Mouse (Mus musculus) spleen, postnatal 4 days (tissue): ENCODE measurements around the gene Fat3.

ENCODE experiments used
- DNase-seq, 2 experiments: peaks; one replicate each; pipeline ENCODE4 v3.0.0; 2022; ENCODE audit warnings: low spot score in 2 of 2

Fat3 gene

GRCm38 (mm10) chr9:16147735-16148134, 353.4 kb downstream of the Fat3 start:
- no peak for DNase-seq

- no peak for DNase-seq
Measured at GRCm38 (mm10) chr9:16144684-16145083, 356.4 kb downstream of the Fat3 start.

DNA sequence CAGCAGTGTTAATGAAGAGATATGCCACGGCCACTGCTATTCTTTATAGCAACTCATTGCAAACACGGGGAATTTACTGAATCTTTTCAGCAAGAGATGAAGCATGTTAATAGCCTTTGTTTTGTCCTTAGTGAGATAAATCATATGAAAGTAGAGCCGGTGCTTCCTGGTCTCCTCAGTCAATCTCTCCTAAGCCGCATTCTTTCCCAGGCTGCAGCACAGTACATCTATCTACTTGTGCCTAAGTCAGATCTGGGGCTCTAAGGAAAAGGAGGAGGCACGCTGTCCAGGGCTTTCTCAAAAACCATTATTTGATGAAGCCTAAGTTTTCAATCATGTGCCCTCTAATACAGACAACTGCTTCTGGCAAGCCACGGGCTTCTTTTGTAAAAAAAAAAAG, 361.8 kb downstream of the Fat3 start:
- DNase-seq, result no peak

DNA sequence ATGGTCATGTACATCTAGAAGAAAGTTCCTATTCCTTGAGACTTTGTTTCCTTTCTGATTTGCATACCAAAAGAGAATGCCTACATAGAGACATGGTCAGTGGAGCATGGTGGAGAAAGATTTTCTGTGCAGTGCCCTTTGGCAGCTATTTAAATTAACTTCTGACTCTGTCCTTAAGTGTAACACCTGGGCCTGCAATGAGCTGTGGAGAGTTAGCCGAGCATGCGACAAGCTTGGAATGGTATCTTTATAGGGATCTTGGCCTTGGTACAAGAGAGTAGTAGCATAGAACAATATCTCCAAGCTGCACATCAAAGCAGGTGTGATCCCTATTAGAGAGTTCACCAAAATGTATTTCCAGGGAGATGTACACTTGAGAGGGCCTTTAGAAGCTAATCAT, 368.0 kb downstream of the Fat3 start:
- no peak for DNase-seq

DNA sequence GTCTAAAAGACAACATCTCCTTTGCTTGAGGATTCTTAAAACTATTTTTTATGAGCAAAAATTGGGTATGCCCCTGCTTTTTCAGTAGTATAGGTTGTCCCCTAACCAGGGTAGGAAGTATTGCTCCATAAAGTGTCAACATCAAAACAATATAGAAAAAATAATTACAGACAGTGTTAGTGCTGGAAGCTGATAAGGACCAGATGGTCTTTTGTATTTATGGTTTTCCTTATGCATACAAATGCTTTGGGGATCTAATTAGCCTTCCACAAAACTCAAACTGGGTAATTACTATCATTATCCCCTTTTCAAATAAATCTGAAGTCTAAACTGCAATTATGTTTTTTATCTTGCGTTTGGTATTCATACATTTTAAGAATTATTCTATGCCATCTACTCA, 368.5 kb downstream of the Fat3 start:
- DNase-seq, result no peak

- no peak for DNase-seq
Measured at GRCm38 (mm10) chr9:16121756-16122155, 379.3 kb downstream of the Fat3 start.

- no peak for DNase-seq
Measured at GRCm38 (mm10) chr9:16114821-16115485, 386.1 kb downstream of the Fat3 start.

DNA sequence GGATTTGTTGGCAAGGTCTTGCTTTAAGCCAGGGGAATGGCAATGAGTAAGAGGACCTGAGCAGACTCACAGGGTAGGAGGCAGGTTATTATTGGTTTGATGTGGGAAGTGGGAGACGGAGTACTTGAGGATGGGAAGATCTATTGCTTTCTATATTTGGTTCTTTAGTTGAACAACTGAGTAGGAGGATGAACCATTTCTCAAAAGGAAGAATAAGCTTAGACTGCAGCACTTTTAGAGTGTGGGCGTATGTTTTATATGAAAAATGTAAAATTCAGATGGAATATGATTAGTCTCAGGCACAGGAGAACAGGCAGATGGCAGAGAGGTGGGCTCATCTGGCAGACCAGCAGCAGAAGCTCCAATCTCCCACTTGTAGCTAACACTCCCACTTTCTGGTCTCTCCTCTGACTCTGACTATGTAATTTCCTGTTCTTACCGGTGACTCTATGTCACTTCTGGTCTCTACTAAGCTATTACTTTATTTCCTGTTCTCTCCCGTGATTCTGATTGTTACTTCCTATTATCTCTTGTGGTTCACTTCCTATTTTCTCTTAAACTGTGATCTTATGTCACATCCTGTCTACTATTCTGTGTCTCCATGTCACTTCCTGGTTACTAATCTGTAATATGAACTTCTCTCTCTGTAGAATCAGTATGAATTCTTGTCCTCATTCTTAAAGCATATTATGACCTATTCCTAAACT, 387.0 kb downstream of the Fat3 start:
- DNase-seq, result no peak

- no peak for DNase-seq
Measured at GRCm38 (mm10) chr9:16107900-16108299, 393.2 kb downstream of the Fat3 start.

GRCm38 (mm10) chr9:16107386-16107785, 393.7 kb downstream of the Fat3 start:
- no peak for DNase-seq

GRCm38 (mm10) chr9:16098553-16098952, 402.5 kb downstream of the Fat3 start:
- DNase-seq, result no peak

DNA sequence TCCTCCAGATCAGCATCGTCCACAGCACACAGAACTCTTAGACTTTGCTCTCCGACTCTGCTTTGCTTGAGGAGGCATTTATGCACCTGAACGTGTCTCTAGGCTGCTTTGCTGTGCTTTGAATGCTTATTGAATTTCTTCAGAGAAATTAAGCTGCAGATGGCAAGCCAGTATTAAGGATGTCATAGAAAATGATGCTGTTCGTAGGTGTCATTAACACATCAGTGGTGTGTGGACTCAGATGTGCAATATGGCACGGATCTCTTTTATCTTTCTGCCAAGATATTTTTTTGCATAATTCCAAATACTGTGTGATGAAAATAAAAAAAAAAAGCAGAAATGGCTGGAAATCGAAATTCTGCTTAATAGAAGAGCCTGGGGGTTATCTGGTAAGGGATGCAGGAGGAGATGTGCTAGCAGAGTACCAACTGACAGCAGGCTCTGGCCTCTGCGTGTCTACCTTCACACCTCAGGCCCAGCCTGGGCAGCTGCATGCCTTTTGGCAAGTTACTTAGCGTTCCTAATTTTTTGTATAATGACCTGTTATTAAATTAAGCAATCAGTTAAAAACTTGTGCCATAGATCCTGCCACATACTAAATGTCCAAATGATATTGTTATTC, 407.9 kb downstream of the Fat3 start:
- DNase-seq, result no peak

DNA sequence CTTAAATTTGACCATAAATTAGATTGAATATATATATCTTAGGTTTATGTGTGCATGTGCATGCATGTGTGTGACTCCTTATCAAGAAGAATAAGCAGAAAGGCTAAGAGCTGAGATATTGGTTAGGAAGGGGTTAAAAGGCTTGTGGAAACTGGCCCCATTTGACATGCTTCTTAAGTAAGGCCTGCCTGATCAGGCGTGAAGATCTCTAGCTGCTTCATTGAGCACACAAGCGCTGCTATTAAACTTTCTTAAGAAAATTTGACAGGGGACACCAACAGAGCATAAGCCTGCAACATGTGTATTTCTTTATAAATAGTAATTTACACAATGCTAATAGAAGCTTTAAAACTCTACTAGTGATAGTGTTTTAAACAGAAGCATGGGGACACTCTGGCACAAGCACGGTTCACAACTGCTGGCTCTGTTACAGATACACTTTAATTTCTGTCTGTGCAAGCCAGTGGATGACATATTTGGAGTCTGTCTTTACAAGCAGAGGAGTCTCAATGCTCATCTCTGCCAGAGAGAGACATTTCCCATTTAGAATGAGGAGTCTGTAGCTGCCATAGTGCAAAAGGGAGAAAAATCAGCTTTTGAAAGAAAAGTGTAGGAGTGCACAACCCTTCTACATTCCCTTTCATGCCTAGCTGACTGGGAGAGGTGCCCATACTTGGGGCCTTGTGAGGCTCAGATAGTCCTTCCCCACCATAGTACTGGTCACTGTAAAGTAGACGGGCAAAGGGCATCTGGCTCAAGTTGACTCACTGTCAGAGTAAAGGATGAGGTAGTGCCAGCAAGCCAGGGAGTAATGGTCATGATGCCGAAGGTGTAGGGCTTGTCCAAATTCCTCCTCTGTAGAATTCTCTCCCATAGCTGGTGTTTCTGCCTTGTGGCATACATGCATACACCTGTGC, 408.8 kb downstream of the Fat3 start:
- no peak for DNase-seq

DNA sequence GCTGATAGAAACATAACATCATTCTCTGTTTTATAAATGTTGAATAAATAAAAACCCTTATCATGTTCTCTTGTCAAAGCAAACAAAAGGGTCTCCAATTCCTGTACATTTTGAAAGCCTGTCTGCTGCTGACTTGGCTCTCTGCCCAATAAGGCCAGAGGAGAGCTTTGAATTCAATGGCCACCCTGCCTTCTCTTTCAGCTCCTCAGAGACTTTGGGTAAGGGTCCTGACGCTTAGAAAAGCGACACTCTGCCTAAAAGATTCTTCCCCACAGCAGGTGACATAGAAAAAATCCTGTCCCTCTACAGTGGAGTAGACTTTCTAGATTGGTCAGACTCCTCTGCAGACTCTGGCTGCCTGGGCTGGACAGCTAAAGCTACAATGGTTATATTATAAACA, 421.8 kb downstream of the Fat3 start:
- DNase-seq, result no peak

GRCm38 (mm10) chr9:16074664-16075063, 426.4 kb downstream of the Fat3 start:
- no peak for DNase-seq

DNA sequence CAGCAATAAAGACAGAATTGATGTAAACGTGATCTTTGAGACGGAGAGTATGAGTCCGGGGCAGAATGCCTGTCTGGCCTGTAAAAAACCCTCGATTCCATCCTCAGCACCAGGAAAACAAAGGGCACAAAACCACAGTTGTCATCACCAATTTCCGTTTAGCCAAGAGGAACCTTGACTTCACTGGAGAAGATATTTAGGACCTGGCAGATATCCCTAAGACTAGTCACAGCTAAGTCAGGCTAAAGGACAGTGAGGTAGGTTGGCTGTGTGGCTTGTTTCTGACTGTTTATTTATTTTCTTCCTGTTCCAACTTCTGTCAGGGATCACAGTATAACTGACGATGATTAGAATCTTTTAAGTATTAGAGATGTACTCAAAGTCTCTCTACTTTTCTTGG, 427.0 kb downstream of the Fat3 start:
- no peak for DNase-seq

DNA sequence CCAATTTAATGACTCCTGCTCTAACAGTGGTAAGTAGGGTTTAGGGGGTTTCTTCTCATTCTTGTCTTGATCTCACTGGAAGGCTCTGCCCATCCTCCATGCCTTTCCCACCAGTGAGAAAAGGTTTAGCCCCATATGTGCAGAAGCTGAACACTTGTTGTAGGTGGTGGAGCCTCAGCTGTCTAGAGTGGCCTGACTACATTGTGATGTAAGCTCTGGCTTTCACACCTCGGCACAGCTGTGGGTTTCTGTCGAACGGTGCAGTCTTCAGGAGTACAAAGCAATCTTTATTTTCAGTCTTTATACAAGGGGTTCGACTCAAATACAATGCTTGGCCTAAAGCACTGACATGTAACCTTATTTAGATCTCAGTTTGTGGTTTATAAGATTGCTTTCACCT, 437.6 kb downstream of the Fat3 start:
- no peak for DNase-seq

GRCm38 (mm10) chr9:16062472-16062871, 438.6 kb downstream of the Fat3 start:
- DNase-seq, result no peak

DNA sequence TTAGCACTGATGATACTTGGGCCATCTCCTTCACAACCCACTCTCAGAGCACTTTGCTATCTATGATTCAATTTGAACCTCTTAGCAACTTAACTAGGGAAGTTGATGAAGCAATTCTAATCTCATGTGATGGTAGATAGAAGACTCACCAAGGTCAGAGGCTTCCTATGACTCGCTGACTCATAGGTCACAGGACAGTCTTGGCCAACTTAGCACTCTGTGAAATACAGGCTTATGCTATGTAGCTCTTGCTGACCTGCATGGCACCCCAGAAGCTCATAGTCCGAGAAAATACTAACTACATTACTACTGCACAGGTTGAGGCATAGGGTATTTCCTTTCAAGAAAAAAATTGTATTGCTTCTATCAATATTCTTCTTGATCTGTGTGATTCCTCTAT, 454.4 kb downstream of the Fat3 start:
- DNase-seq, result no peak

DNA sequence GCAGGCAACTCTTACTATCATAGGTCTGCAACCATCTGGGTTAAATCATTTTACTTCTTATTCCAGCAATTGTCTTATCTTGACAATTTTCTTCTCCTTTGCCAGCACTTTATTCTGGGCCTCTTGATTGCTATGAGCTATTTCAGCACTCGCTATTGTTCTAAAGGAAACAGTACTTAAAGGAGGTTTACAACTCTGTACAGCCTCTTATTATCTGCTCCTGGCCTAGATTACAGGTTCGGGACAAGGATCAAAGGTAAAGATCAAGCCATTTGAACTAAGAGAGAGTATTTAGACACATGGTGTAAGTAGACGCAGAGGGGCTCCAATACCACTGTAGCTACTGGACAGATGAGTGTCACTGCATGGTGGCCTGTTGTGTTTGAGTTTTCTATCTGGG, 463.7 kb downstream of the Fat3 start:
- no peak for DNase-seq

DNA sequence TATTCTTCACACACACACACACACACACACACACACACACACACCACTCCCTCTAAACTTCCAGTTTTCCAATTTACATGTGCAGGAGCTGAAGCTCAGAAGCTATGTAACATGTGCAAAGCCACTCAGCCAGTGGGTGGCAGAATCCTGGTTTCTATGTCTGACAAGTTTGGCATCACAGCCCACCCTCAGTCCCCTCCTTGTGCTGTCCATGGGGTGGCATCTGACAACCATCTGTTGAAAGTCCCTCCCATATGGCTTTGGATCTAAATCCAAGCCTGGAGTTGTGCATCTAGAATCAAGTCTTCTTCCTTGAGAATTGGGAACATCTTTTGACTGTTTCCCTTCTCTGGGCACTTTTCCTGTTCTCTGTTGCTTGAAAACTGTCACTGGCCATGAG, 464.7 kb downstream of the Fat3 start:
- DNase-seq, result no peak

DNA sequence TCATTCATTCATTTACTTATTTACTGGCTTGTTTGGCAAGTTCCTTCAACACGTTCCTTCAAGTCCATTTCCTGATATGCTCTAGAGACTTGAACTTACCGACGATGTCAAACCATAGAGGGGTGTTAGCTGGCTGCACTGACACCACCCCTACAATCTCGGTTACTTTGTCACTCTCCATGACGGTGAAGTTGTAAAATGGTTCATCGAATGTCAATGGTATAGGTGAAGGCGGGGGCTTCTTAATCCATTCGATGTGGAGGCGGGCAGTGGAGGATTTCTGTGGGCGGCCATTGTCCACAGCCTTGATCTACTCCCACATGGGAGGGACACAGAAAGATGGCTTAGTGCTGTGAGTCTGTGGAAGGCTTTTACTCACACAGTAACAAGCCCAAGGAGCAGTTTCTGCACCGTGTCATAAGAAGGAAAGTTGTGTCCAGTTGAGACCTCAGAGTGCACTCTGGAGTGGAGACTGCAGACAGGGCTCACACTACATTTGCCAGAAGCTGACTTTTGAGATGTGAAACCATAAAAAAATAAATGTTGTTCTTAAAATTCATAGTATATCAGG, 471.3 kb downstream of the Fat3 start:
- DNase-seq, result no peak
